Mouse (Mus musculus): Measurements from ENCODE around the gene Msrb1.

GRCm38 (mm10) chr17:24746986-24747385, 10.5 kb downstream of the Msrb1 start:
- TF ChIP-seq CTCF (IDR thresholded peaks at IDR 0.05; ENCODE audit: low read depth, low read length) (no peak), POLR2AphosphoS5 (IDR thresholded peaks at IDR 0.05; ENCODE audit: insufficient replicate concordance, low read depth, low read length) (no peak), TAL1 (conservative IDR thresholded peaks at IDR 0.05; ENCODE audit: low read depth, low read length) (no peak)

Data from G1E (cell line).